Mouse (Mus musculus): ENCODE measurements around the gene Nkd1. TPM values are rescaled to one million over a fixed set of nuclear protein-coding genes. Genes with fewer than 3 reads are reported as not detected.
A peak's percentile ranks its signal among the peaks of the same experiment; 100 is the strongest.

Nkd1 gene
- polyA plus RNA-seq, 1 experiment from 2014 or later, result 66.4 TPM

DNA sequence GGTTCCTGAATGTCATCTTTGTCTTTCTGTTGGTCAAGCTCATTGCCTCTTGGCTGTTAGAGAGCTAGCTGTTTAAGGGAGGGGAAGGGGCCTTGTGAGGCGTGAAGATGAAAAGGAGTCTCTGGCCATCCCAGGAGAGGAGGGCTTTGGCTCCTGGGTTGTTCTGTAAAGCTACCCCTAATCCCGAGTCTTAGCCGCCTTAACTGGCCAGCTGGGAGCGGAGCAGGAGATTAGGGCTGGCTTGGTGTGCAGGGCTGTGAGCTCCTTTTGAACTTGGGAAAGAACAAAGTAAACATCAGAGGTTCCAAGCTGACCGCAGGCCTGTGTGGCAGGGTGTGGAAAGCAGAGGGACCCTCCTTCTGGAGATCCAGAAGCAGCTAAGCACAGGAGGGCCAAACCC is 53.8 kb downstream of the Nkd1 start:
- no peak overlapping the region for H3K4me2 ChIP-seq (ENCODE audit: low read length)
- H3K27me3 ChIP-seq (ENCODE audit: control insufficient read depth, insufficient read depth, low read length), result no peaks in the 10 kb centered on the region
- no peaks in the 10 kb centered on the region for H3K36me3 ChIP-seq (ENCODE audit: control insufficient read depth, insufficient read depth, low read length)
- no peak for DNase-seq
- H3K9ac ChIP-seq (replicated peaks; ENCODE audit: low read length), result no peak overlapping the region
- H3K9me3 ChIP-seq (ENCODE audit: control insufficient read depth, low read length), result no peaks in the 10 kb centered on the region
- H3K4me1 ChIP-seq (ENCODE audit: control insufficient read depth, insufficient read depth, low read length), result peaks cover 39% of the 10 kb centered on the region
- no peak overlapping the region for H3K4me3 ChIP-seq (replicated peaks; ENCODE audit: low read depth, low read length)
- 37% methylated on average over 5 of the region's 5 CpGs for WGBS
- no peak for ATAC-seq (ENCODE audit: low FRiP score, low TSS enrichment)
- no peak overlapping the region for H3K27ac ChIP-seq (replicated peaks; ENCODE audit: low read depth, low read length)

DNA sequence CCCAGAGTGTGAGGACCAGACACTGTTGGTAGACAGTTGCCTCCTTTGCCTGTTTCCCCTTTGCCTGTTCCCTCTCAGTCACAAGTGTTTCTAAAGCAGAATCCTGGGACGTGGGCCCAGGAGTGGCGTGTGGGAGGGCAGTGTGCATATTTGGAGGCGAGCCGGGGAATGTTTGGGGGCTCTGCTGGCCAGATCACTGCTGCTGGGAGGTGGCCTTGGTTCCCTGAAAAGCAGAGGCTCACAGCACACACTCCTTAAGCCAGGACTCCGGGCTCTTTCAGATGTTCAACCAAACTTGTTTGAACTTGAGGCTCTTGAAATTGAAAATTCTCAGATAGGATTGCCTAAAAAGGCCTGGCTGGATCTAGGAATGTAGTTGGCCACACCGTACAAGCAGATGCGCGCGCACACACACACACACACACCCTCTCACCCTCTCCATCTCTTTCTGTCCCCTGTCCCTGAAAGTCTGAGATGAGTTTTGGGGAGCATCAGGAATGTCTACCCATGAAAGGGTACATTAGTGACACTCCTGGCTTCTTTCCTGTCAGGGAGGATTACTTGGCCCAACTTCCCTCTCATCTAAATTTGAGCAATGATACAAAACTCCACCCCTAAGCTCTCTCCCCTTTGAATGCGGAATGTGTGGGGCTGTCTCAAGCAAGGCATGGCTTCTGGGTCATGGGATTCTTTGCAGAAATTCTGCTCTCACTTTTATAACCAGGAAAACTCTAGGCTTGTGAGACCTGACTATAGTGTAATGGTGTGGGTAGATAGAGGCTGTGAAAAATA is 55.4 kb downstream of the Nkd1 start:
- no peak overlapping the region for H3K9ac ChIP-seq (replicated peaks; ENCODE audit: low read length)
- H3K27ac ChIP-seq (replicated peaks; ENCODE audit: low read depth, low read length), result no peak overlapping the region
- H3K9me3 ChIP-seq (ENCODE audit: control insufficient read depth, low read length), result no peaks in the 10 kb centered on the region
- ATAC-seq (ENCODE audit: low FRiP score, low TSS enrichment), result no peak
- H3K4me3 ChIP-seq (replicated peaks; ENCODE audit: low read depth, low read length), result no peak overlapping the region
- H3K27me3 ChIP-seq (ENCODE audit: control insufficient read depth, insufficient read depth, low read length), result no peaks in the 10 kb centered on the region
- WGBS, result 91% methylated on average over 10 of the region's 10 CpGs
- no peaks in the 10 kb centered on the region for H3K36me3 ChIP-seq (ENCODE audit: control insufficient read depth, insufficient read depth, low read length)
- no peak overlapping the region for H3K4me2 ChIP-seq (ENCODE audit: low read length)
- no peak for DNase-seq
- H3K4me1 ChIP-seq (ENCODE audit: control insufficient read depth, insufficient read depth, low read length), result peaks cover 29% of the 10 kb centered on the region

DNA sequence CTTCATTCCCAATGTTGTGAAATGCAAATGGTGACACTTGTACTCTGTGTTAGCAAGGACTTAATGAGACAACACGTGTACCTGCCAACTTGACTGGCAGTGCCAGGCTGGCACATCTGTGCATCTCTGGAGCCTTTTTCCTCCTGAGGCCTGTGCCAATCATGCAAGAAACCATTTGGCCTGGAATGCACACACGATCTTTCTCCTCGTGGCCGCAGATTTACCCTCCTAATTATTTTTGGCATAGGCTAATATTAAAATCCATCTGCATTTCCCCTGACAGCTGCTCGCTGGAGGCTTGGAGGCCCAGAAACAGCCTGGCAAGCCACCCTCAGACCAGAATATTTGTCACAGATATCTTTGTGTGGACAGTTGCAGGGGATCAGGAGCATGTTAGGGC is 56.5 kb downstream of the Nkd1 start:
- Histone ChIP-seq H3K4me2 (ENCODE audit: low read length) (no peak overlapping the region), H3K9ac (replicated peaks; ENCODE audit: low read length) (no peak overlapping the region), H3K27ac (replicated peaks; ENCODE audit: low read depth, low read length) (no peak overlapping the region), H3K27me3 (ENCODE audit: control insufficient read depth, insufficient read depth, low read length) (no peaks in the 10 kb centered on the region), H3K4me1 (ENCODE audit: control insufficient read depth, insufficient read depth, low read length) (peaks cover 28% of the 10 kb centered on the region), H3K36me3 (ENCODE audit: control insufficient read depth, insufficient read depth, low read length) (no peaks in the 10 kb centered on the region), H3K4me3 (replicated peaks; ENCODE audit: low read depth, low read length) (no peak overlapping the region), H3K9me3 (ENCODE audit: control insufficient read depth, low read length) (no peaks in the 10 kb centered on the region)
- no peak for ATAC-seq (ENCODE audit: low FRiP score, low TSS enrichment)
- WGBS, result 46% methylated on average over 5 of the region's 5 CpGs
- peak; percentile 31 for DNase-seq

DNA sequence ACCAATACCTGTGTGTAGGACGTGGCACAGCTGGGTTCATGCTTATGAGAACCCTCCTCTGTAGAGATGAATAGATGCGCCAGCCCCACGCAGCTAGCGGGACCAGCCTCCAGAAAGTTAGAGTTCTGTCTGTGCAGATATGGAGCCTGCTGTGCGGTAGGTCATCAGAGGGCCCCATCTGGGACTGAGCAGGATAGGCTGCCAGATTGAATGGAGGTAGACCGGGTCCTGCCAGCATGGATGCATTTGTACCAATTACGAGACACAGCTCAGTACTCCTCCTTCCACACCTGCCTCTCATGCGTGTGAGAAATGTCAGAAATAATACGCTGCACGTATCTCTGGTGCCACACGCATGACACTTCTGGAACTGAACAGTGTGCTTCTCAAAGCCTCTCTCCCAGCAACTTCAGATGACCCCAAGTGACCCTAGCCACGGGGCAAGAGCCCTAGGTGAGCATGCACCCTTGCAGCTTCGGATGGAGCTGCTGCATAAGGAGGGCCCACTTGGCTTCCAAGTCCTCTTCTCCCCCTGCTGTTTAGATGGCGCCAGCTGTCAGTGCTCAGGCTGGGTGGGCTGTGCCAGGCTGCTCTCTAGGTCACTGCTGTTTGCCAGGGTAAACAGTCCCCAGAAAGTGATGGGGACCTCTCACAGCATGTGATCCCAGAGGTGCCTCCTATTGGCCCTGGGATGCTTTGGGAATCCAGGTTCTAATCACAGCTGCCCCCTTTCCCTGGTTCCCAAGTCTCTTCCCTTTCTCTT is 57.4 kb downstream of the Nkd1 start:
- no peak overlapping the region for H3K4me3 ChIP-seq (replicated peaks; ENCODE audit: low read depth, low read length)
- H3K4me2 ChIP-seq (ENCODE audit: low read length), result no peak overlapping the region
- H3K4me1 ChIP-seq (ENCODE audit: control insufficient read depth, insufficient read depth, low read length), result peaks cover 28% of the 10 kb centered on the region
- no peaks in the 10 kb centered on the region for H3K36me3 ChIP-seq (ENCODE audit: control insufficient read depth, insufficient read depth, low read length)
- peak overlapping the region; percentile 20; the same call in 1 of the 2 replicates for H3K27ac ChIP-seq (replicated peaks; ENCODE audit: low read depth, low read length)
- ATAC-seq (ENCODE audit: low FRiP score, low TSS enrichment), result no peak
- no peak for DNase-seq
- 66% methylated on average over 14 of the region's 14 CpGs for WGBS
- no peak overlapping the region for H3K9ac ChIP-seq (replicated peaks; ENCODE audit: low read length)
- H3K27me3 ChIP-seq (ENCODE audit: control insufficient read depth, insufficient read depth, low read length), result no peaks in the 10 kb centered on the region
- H3K9me3 ChIP-seq (ENCODE audit: control insufficient read depth, low read length), result no peaks in the 10 kb centered on the region

DNA sequence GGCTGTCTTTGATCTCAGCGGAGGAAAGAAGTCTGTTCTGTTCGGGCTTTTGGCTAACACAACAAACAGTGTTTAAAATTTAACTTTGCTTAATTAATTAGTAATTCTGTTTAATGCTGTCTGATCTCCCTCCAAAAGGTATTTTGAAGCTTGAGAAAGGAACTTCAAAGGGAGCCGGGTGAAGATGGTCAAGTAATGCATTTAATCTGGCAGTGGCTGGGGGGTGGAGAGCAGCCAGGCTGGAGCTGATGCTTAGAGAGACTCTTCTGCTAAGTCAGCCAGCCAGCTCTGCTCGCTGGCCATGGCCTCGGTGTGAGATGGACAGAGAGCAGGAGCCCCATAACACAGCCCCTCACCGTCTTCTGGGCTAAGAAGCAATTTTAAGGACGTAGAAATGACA is 58.1 kb downstream of the Nkd1 start:
- Histone ChIP-seq H3K4me3 (replicated peaks; ENCODE audit: low read depth, low read length) (no peak overlapping the region), H3K27me3 (ENCODE audit: control insufficient read depth, insufficient read depth, low read length) (no peaks in the 10 kb centered on the region), H3K36me3 (ENCODE audit: control insufficient read depth, insufficient read depth, low read length) (no peaks in the 10 kb centered on the region), H3K4me1 (ENCODE audit: control insufficient read depth, insufficient read depth, low read length) (peaks cover 28% of the 10 kb centered on the region), H3K27ac (replicated peaks; ENCODE audit: low read depth, low read length) (no peak overlapping the region), H3K9ac (replicated peaks; ENCODE audit: low read length) (no peak overlapping the region), H3K4me2 (ENCODE audit: low read length) (no peak overlapping the region), H3K9me3 (ENCODE audit: control insufficient read depth, low read length) (no peaks in the 10 kb centered on the region)
- ATAC-seq (ENCODE audit: low FRiP score, low TSS enrichment) (no peak), DNase-seq (peak; percentile 39)
- 41% methylated on average over 7 of the region's 7 CpGs for WGBS

DNA sequence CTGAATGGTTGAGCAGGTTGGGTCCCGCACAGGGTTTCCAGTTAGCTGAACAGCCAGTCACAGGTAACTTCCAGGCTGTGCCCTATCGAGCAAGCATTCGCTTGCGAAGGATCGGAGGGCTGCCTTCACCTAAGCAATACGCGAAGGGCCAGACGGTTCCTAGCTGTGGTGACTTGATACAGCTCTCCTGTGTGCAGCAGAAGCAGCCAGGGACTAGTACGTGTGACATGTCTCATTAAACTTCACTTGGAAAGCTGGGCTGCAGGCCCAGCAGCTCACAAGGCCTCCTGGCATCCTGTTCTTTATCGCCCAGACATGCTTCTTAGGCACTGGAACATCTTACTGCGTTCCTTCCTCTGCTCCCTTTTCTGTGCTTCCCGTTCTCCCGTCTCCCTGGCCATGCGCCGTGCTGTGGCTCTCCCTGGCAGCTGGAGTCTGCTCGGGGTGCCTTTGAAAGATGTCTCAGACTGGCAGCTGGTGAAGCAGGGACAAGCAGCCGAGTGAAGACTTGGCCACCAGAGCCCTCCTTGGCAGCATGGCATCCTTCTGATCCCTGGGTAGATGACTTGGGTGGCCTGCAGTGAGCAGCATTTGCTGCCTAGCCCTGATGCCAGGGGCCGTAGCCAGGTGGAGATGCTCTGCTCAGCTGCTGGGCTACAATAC is 58.6 kb downstream of the Nkd1 start:
- H3K4me1 ChIP-seq (ENCODE audit: control insufficient read depth, insufficient read depth, low read length), result peaks cover 28% of the 10 kb centered on the region
- no peaks in the 10 kb centered on the region for H3K36me3 ChIP-seq (ENCODE audit: control insufficient read depth, insufficient read depth, low read length)
- no peak overlapping the region for H3K4me3 ChIP-seq (replicated peaks; ENCODE audit: low read depth, low read length)
- no peak overlapping the region; the same call in 1 of the 2 replicates for H3K27ac ChIP-seq (replicated peaks; ENCODE audit: low read depth, low read length)
- H3K9ac ChIP-seq (replicated peaks; ENCODE audit: low read length), result no peak overlapping the region
- ATAC-seq (ENCODE audit: low FRiP score, low TSS enrichment) (no peak), DNase-seq (peak; percentile 24)
- WGBS, result 84% methylated on average over 18 of the region's 18 CpGs
- no peaks in the 10 kb centered on the region for H3K27me3 ChIP-seq (ENCODE audit: control insufficient read depth, insufficient read depth, low read length)
- H3K9me3 ChIP-seq (ENCODE audit: control insufficient read depth, low read length), result no peaks in the 10 kb centered on the region
- H3K4me2 ChIP-seq (ENCODE audit: low read length), result no peak overlapping the region

DNA sequence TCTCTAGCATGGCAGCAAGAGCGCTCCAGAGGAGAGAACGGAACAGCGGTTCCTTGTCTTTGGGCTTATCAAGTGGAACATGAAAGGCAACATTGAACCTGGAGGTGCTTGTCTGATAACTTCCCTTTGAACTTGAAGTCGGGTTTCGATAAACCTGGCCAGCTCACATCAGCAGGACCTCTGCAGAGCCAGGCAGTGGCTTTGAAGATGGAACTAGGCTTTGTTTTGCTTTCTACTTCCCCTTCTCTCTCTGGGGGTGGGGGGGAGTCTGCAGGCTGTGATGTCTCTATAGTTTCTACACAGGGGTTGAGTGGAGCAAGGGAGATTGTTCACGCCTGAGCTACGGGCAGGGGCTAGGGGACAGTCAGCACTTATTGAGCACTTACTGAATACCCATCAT is 59.6 kb downstream of the Nkd1 start:
- no peaks in the 10 kb centered on the region for H3K27me3 ChIP-seq (ENCODE audit: control insufficient read depth, insufficient read depth, low read length)
- H3K9me3 ChIP-seq (ENCODE audit: control insufficient read depth, low read length), result no peaks in the 10 kb centered on the region
- H3K4me3 ChIP-seq (replicated peaks; ENCODE audit: low read depth, low read length), result no peak overlapping the region
- no peak for ATAC-seq (ENCODE audit: low FRiP score, low TSS enrichment)
- H3K27ac ChIP-seq (replicated peaks; ENCODE audit: low read depth, low read length), result no peak overlapping the region; the same call in 1 of the 2 replicates
- no peak overlapping the region for H3K4me2 ChIP-seq (ENCODE audit: low read length)
- H3K36me3 ChIP-seq (ENCODE audit: control insufficient read depth, insufficient read depth, low read length), result peaks cover 5% of the 10 kb centered on the region; the same call in 1 of the 2 replicates
- no peak for DNase-seq
- 81% methylated on average over 7 of the region's 7 CpGs for WGBS
- H3K9ac ChIP-seq (replicated peaks; ENCODE audit: low read length), result no peak overlapping the region
- H3K4me1 ChIP-seq (ENCODE audit: control insufficient read depth, insufficient read depth, low read length), result peaks cover 21% of the 10 kb centered on the region

DNA sequence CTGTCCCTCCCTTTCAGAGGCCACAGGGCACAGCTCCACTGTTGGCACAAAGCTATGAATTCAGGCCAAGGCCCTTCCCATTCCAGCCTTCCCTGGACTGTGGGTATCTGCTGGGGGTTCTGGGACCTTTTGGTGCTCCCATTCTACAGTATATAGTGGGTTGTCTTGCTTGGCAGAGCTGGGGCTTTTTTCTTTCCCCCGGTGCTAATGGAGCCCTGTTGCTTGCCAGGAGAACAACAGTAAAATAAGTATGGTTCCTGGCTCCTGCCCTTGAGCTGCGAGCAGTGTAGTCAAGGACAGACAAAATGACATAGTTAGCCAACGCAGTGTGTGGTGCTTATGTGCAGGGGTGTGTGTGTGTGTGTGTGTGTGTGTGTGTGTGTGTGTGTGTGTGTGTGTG is 62.7 kb downstream of the Nkd1 start:
- Histone ChIP-seq H3K4me3 (replicated peaks; ENCODE audit: low read depth, low read length) (no peak overlapping the region), H3K9me3 (ENCODE audit: control insufficient read depth, low read length) (no peaks in the 10 kb centered on the region), H3K4me1 (ENCODE audit: control insufficient read depth, insufficient read depth, low read length) (peaks cover 12% of the 10 kb centered on the region), H3K4me2 (ENCODE audit: low read length) (no peak overlapping the region), H3K36me3 (ENCODE audit: control insufficient read depth, insufficient read depth, low read length) (peaks cover 14% of the 10 kb centered on the region), H3K27me3 (ENCODE audit: control insufficient read depth, insufficient read depth, low read length) (no peaks in the 10 kb centered on the region), H3K9ac (replicated peaks; ENCODE audit: low read length) (no peak overlapping the region), H3K27ac (replicated peaks; ENCODE audit: low read depth, low read length) (no peak overlapping the region)
- DNase-seq (no peak), ATAC-seq (ENCODE audit: low FRiP score, low TSS enrichment) (no peak)
- 93% methylated on average over 3 of the region's 3 CpGs for WGBS
